ENCODE assay signal across 12 mouse cellular contexts in the genomic region with DNA sequence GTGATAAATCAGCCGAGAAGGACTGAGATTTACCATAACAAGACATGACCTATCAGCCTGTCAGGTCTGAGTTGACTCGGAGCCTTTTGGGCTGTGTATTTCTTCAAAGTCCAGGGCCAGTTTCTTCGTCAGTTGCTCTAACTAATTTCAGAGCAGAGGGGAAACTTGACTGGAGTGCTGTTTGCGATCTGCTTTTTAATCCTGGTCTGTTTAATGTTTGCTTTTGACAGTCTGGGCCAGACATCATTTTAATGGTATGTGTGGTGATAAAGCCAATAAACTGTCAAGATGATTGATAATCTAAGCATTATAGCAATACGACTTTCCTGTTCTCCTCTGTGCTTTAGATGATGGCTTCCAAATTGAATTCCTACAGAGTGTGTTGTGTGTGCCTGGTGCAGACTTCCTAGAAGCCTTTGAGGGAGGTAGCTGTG.
A peak's percentile ranks its signal among the peaks of the same experiment; 100 is the strongest.
DNase-seq lines count a peak whose midpoint lies in the region; ATAC-seq and TF ChIP-seq lines count a peak whose summit lies in the region.
"Had no signal": no experiment of that assay in that cellular context is flagged by ENCODE, and none has a peak within 500 bp of the region (broad histone marks: within the 10 kb centered on the region; RNA-seq: fewer than 3 reads in every experiment).

No protein-coding gene starts in this region.

- TF ChIP-seq POLR2A in lung, adult 2 months (IDR thresholded peaks at IDR 0.05; ENCODE audit: borderline replicate concordance, extremely low read depth, low read depth, low read length) = no peak

- no peak for DNase-seq in heart, postnatal 10 days
- DNase-seq in lung, adult 2 months = no peak
- peak; percentile 68 for DNase-seq in intestine, embryonic 14.5 days (ENCODE audit: low spot score)
- DNase-seq in gastrocnemius, adult 2 months = no peak
- DNase-seq in frontal cortex, postnatal 14 days (ENCODE audit: low spot score in 2 of 2) = no peak
- DNase-seq: adrenal gland, postnatal 14 days; cerebellum, postnatal 10 days; kidney, postnatal 10 days had no signal

- H3K4me1 ChIP-seq in heart, embryonic 11.5 days (ENCODE audit: control insufficient read depth, insufficient read depth, low read length) = peaks cover 23% of the 10 kb centered on the region
- H3K4me1 ChIP-seq in lung, embryonic 15.5 days = peaks cover 59% of the 10 kb centered on the region
- H3K4me1 ChIP-seq in lung, adult 2 months (ENCODE audit: control insufficient read depth, insufficient read depth, low read length) = peaks cover 7% of the 10 kb centered on the region
- peaks cover 51% of the 10 kb centered on the region for H3K4me1 ChIP-seq in intestine, embryonic 14.5 days (replicated peaks; ENCODE audit: control insufficient read depth, insufficient read depth, low read length)
- H3K4me1 ChIP-seq in stomach, embryonic 15.5 days = peaks cover 40% of the 10 kb centered on the region

- 22% methylated on average over 5 of the region's 5 CpGs for WGBS in heart, embryonic 11.5 days (ENCODE audit: insufficient replicate concordance)
- WGBS in lung, embryonic 15.5 days = 12% methylated on average over 5 of the region's 5 CpGs
- WGBS in lung, adult 2 months = 46% methylated on average over 5 of the region's 5 CpGs
- 3% methylated on average over 5 of the region's 5 CpGs for WGBS in intestine, embryonic 14.5 days
- whole genome bisulfite sequencing in stomach, embryonic 15.5 days = 19% methylated on average over 5 of the region's 5 CpGs

- H3K36me3 ChIP-seq in heart, embryonic 11.5 days (ENCODE audit: control insufficient read depth, insufficient read depth, low read length) = no peaks in the 10 kb centered on the region
- no peaks in the 10 kb centered on the region; the same call in 1 of the 2 replicates for H3K36me3 ChIP-seq in lung, embryonic 15.5 days
- H3K36me3 ChIP-seq in intestine, embryonic 14.5 days (ENCODE audit: control insufficient read depth, insufficient read depth, low read length) = no peaks in the 10 kb centered on the region
- no peaks in the 10 kb centered on the region for H3K36me3 ChIP-seq in stomach, embryonic 15.5 days

- H3K4me2 ChIP-seq in heart, embryonic 11.5 days = peak overlapping the region; percentile 1; the same call in 1 of the 2 replicates
- H3K4me2 ChIP-seq in lung, embryonic 15.5 days = peak overlapping the region; percentile 8; the same call in 1 of the 2 replicates
- H3K4me2 ChIP-seq in intestine, embryonic 14.5 days (ENCODE audit: low read length) = no peak overlapping the region; the same call in 1 of the 2 replicates
- peak overlapping the region; percentile 11; the same call in 1 of the 2 replicates for H3K4me2 ChIP-seq in stomach, embryonic 15.5 days

- H3K9me3 ChIP-seq in heart, embryonic 11.5 days (replicated peaks; ENCODE audit: control insufficient read depth, low read length) = peaks cover 11% of the 10 kb centered on the region
- H3K9me3 ChIP-seq in lung, embryonic 15.5 days = no peaks in the 10 kb centered on the region
- peaks cover 5% of the 10 kb centered on the region; the same call in 1 of the 2 replicates for H3K9me3 ChIP-seq in intestine, embryonic 14.5 days (ENCODE audit: control insufficient read depth, low read length)
- no peaks in the 10 kb centered on the region for H3K9me3 ChIP-seq in stomach, embryonic 15.5 days

- no peak for TF ChIP-seq CTCF in lung, adult 2 months (IDR thresholded peaks at IDR 0.05; ENCODE audit: insufficient read depth, low read length)
- TF ChIP-seq CTCF in gastrocnemius, adult 2 months (IDR thresholded peaks at IDR 0.05) = no peak

- H3K9ac ChIP-seq in heart, embryonic 11.5 days (ENCODE audit: low read depth, low read length) = no peak overlapping the region
- no peak overlapping the region for H3K9ac ChIP-seq in lung, embryonic 15.5 days
- H3K9ac ChIP-seq in intestine, embryonic 14.5 days (ENCODE audit: low read length) = no peak overlapping the region
- H3K9ac ChIP-seq in stomach, embryonic 15.5 days = no peak overlapping the region

- H3K27me3 ChIP-seq in heart, embryonic 11.5 days (ENCODE audit: control insufficient read depth, insufficient read depth, low read length) = peaks cover 5% of the 10 kb centered on the region; the same call in 1 of the 2 replicates
- H3K27me3 ChIP-seq in lung, embryonic 15.5 days = no peaks in the 10 kb centered on the region
- H3K27me3 ChIP-seq in intestine, embryonic 14.5 days (replicated peaks; ENCODE audit: control insufficient read depth, insufficient read depth, low read length) = no peaks in the 10 kb centered on the region
- H3K27me3 ChIP-seq in stomach, embryonic 15.5 days (replicated peaks) = no peaks in the 10 kb centered on the region
- H3K27me3 ChIP-seq: megakaryocyte, embryonic 14.5 days had no signal

- no peak overlapping the region for H3K27ac ChIP-seq in heart, embryonic 11.5 days (ENCODE audit: low read depth, low read length)
- H3K27ac ChIP-seq in lung, embryonic 15.5 days = peak overlapping the region; percentile 52
- H3K27ac ChIP-seq in intestine, embryonic 14.5 days (ENCODE audit: low read depth) = peak overlapping the region; percentile 54
- H3K27ac ChIP-seq in stomach, embryonic 15.5 days = peak overlapping the region; percentile 87
- H3K27ac ChIP-seq in gastrocnemius, adult 2 months = no peak overlapping the region

- intact Hi-C loops in heart, postnatal 10 days (cut with DNase I) = no loop called here
- intact Hi-C loops in gastrocnemius, adult 2 months (cut with DNase I) = no loop called here

- no peak overlapping the region for H3K4me3 ChIP-seq in heart, embryonic 11.5 days (ENCODE audit: low read depth, low read length)
- H3K4me3 ChIP-seq in lung, embryonic 15.5 days = no peak overlapping the region
- H3K4me3 ChIP-seq in lung, adult 2 months (replicated peaks; ENCODE audit: extremely low read depth, low read depth, low read length) = no peak overlapping the region
- H3K4me3 ChIP-seq in intestine, embryonic 14.5 days (ENCODE audit: low read depth, low read length) = no peak overlapping the region
- no peak overlapping the region for H3K4me3 ChIP-seq in stomach, embryonic 15.5 days (replicated peaks)
- no peak overlapping the region for H3K4me3 ChIP-seq in gastrocnemius, adult 2 months
- H3K4me3 ChIP-seq: megakaryocyte, embryonic 14.5 days had no signal

- no peak; the same call in 1 of the 2 replicates for ATAC-seq in heart, embryonic 11.5 days (replicated peaks; ENCODE audit: insufficient number of reproducible peaks, low FRiP score, low TSS enrichment)
- ATAC-seq in lung, embryonic 15.5 days (ENCODE audit: borderline replicate concordance, extremely low read depth, low FRiP score, low TSS enrichment) = peak; percentile 46; the same call in 1 of the 2 replicates
- ATAC-seq in intestine, embryonic 14.5 days (replicated peaks; ENCODE audit: low FRiP score, low TSS enrichment, low read depth) = peak; percentile 82
- peak; percentile 81 for ATAC-seq in stomach, embryonic 15.5 days (ENCODE audit: insufficient read depth, low FRiP score, low read depth)

Comparison
In these comparisons a context has a peak if more than half of its experiments do, and no peak if none do; other contexts are left out.
1. H3K27ac ChIP-seq: peak in lung, embryonic 15.5 days (single experiment), intestine, embryonic 14.5 days (single experiment) and stomach, embryonic 15.5 days (single experiment); none in heart, embryonic 11.5 days (single experiment) and gastrocnemius, adult 2 months (single experiment).